Mouse (Mus musculus) embryo, embryonic 11 days (tissue): Measurements from ENCODE around the gene Fndc5.
A peak's percentile ranks its signal among the peaks of the same experiment; 100 is the strongest.

Experiments
- DNase-seq: peaks from one replicate; pipeline ENCODE4 v3.0.0-alpha.2; 2015

Gene Fndc5

DNA sequence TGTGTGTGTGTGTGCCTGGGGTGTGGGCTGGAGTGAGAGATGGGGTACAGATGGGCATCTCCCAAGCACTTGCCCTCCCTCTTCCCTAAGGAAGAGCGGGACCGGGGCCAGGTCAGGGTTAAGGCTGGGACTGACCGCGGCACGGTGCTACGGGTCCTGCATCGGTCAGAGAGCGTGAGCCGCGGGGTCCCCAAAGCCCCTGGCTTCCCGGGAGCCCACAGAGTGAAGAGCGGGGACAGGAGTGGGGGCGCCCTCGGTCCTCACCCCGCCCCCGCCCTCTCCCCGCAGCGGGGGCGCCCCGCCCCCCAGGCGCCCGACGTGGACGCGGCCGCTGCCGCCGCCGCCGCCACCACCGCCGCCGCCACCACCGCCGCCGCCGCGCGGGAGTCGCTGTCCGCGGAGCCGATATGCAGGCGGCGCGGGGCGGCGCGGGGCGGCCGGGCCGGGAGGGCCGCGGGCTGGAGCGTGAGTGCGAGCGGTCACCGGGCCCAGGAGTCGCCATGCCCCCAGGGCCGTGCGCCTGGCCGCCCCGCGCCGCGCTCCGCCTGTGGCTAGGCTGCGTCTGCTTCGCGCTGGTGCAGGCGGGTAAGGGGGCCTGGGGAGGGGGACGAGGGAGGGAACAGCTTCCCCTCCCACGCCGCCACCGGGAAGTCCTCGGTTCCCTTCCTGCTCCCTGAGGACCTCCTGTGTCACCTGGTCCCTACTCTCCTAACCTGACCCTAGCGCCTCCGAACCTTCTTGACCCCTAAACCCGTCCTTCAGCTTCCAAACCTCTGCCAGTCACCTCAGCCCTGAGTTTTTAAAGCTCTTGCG, at the start of gene Fndc5:
Gene Fndc5, plus strand, starts transcription at position 421 of the 813 bp plus-strand sequence.
- DNase-seq: peak; percentile 56

DNA sequence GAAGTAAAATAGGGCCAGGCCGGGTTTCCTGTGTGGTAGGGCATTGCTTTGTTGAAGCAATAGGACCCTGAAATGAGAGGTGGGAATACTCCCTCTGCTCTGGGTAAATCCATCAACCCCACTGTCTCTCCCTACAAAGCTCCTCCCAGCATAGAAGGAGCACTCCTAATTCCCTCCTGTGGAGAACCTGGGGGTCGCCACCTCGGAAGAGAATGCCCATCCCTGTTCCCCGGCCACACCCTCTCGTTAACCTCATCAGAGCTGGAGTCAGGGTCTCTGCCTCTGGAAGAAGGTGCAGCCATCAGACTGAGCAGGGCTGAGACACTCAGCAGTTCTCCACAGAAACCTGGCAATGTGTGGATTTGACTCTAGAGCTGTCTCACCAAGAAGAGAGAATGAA, 48.9 kb upstream of the Fndc5 start:
- no peak for DNase-seq

DNA sequence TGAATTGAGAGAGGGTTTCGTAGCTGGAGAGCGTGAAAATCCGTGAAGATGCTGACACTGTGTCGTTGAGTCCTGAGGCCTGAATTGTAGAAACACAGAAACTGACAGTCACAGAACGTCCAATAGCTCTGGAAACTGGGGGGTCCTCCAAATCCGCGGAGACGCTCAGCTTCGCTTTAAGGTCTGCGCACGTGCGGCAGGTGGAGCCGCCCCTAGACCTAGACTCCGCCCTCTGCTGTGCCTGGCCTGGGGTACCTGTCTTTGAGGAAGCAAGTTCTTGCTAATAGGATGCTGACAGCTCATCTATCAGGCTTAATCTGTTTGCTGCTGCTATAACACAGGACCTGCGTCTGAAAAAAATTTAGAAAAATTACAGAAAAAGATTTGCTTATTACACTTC, 41.5 kb upstream of the Fndc5 start:
- no peak for DNase-seq

DNA sequence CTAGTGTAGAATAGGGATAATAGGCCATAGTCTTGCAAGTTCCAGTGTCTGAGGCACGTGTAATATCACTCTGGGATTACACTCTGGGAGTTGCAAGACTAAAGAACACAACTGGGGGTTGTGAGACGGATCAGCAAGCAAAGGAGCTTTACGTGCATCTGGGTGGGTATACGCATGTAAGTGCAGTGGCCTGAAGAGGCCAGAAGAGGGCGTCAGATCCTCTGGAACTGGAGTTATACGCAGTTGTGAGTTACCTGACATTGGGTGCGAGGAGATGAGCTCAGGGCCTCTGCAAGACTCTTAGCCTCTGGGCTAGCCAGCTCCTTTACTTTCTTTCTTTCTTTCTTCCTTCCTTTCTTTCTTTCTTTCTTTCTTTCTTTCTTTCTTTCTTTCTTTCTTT, 39.8 kb upstream of the Fndc5 start:
- DNase-seq: no peak

DNA sequence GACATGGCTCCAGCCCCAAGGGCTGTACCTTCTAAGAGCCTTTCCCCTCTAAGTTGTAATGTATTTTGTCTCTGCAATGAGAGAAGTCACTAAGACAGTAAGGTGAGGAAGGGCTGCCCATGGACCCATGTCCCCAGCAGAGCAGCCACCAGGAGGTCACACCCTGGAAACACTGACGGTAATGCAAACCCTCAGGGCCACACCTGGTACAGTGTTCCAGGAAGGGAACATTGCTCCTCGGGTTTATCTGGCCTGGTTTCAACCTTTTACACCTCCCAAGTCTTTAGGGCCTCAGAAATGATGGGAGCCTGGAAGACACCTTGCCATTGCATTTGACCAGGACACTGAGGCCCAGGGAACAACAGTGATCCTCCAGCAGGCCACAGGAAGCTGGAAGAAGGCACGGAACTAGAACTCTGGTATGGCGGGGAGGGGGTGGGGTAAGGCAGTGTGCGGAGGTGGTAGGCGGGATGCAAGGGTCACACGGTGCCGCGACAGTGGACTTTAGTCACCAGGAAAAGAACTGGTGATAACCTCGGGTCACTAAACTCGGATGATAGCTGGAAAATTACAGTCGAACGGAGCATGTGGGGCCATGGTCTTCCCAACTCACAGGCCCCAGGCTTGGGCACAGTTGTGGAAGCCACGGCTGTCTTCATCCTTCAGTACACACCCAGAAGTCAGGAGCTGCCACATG, 34.5 kb upstream of the Fndc5 start:
- no peak for DNase-seq

DNA sequence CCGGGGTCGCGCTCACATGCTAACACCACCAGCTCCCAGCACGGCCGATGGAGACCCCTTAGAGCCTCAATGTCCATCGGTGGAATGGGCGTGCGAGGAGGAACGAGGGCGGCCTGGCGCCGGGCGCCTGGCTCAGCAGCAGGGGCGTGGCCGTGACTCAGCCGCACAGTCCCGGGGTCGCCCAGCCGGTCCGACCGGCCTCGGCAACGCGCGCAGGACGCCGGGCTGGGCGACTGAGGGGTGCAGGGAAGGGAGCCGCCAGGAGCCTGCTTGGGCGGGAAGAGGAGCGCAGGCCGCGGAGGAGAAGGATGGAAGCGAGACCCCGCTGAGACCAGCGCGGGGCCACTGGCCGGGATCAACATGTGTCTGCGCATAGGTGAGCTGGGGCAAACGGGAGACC, 31.4 kb upstream of the Fndc5 start, which contains the start of gene Tmem54:
Gene Tmem54, plus strand, starts transcription at position 193 of the 400 bp plus-strand sequence.
- DNase-seq: peak; percentile 52

DNA sequence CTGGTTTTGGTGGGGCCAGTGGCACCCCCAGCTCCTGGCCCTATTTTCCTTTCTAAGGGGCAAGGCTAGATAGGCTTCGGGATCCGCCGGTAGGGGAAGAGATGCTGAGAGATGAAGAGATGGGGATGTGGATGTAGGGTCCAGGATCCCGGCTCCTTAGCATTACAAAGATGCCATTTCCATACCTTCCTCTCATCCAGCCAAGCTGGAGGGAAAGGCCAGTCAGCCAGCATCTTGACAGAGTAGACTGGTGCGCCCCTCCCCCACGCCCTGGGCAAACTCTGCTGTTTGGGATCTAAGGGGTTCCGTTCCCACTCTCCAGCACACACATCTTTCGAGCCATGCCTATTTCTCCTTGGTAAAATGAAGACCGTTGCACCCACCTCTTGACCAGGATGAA, 30.7 kb upstream of the Fndc5 start:
- DNase-seq: no peak

DNA sequence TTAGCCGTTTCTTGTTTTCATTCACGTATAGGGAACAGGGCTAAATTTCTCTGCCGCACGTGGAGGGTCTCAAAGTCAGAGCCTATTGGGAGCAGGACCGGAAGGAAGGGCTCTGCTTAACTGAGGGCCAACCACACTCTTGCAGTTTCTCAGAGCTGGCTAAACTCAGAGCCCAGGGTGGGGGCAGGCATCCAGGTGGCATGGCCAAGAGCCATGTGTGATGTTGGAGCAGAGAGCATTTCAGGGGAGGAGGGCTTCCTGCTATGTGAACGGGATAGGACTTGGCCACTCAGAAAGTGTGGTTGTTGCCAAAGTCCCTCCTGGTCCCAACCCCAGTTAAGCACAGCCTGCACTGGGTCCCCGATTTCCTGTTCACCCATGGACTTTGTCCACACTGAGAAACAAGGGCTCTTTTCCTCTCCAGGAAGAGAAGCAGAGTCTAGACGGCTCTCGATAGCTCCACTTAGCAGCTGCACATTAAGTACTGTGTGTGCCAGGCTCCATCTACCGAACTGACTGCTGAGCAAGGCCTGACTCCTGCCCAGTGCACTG, 29.4 kb upstream of the Fndc5 start:
- no peak for DNase-seq

DNA sequence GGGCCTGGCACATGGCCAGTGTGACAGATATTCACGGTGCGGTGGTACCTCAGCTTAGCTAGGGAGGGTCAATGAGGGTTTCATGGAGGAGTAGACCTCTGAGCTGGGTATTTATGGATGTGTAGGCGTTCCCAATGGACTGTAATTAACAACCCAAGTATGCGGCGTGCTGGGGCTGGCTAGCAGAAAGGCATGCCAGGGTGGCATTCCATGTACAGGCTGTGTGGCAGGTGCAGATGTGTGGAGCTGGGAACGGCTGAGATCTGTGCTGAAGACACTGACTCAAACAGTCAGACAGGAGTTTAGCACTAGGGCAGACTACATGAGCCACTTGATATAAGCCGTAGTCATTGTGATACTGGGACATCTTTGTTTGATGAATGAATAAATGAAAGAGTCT, 28.2 kb upstream of the Fndc5 start:
- DNase-seq: no peak

DNA sequence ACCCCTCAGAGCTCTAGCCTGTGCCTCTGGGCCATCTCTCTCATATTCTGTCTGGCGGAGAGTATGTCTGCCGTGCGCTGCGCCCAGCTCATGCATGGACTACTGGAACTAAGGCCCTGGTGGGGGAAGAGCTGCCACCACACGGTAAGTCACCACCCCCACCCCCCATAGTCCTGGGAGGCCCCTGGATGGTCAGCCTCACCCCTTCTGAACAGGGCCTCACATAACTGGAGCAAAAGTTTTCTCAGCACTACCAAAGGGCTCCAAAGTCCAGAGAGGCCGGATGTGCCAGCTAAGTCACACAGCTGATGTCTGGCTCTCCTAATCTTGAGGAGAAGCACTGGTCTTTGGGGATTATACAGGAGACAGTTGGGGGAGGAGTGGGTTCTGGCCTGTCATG, 26.0 kb upstream of the Fndc5 start:
- no peak for DNase-seq

DNA sequence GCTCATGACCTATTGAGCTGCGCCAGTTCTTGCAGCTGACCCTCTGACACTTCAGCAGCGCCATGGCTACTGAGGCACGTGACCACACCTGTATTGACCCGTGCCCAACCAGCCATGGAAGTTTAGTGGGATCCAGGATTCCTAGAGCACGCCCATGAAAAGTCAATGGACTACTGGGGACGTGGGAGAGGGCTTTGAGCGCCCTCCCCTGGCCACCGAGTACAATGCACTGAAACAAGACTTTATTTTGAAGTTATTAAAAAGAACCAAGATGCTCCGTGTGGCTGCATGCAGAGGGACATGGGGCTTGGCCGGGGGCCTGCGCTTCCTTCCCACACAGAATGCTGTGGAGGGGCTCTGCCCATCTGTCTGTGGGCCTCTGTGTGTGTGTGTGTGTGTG, 25.4 kb upstream of the Fndc5 start:
- no peak for DNase-seq

DNA sequence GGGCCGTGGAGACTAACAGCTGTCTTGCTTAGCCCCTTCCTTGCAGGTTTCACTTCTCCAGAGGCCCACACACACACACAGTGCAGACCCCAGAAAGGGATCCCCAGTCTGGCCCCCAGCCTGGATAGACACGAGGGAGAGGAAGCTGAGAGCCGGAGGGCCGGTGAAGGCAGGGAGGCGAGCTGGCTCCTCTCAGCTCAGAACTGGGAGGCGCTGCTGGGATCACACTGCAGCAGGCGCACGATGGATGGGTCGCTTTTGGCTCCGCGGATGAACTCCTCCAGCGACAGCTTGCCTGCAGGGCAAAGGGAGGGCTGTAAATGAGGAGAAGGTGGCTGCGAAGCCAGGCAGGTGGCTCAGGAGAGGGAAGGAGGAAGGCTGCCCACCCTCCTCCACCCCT, 24.6 kb upstream of the Fndc5 start:
- no peak for DNase-seq

DNA sequence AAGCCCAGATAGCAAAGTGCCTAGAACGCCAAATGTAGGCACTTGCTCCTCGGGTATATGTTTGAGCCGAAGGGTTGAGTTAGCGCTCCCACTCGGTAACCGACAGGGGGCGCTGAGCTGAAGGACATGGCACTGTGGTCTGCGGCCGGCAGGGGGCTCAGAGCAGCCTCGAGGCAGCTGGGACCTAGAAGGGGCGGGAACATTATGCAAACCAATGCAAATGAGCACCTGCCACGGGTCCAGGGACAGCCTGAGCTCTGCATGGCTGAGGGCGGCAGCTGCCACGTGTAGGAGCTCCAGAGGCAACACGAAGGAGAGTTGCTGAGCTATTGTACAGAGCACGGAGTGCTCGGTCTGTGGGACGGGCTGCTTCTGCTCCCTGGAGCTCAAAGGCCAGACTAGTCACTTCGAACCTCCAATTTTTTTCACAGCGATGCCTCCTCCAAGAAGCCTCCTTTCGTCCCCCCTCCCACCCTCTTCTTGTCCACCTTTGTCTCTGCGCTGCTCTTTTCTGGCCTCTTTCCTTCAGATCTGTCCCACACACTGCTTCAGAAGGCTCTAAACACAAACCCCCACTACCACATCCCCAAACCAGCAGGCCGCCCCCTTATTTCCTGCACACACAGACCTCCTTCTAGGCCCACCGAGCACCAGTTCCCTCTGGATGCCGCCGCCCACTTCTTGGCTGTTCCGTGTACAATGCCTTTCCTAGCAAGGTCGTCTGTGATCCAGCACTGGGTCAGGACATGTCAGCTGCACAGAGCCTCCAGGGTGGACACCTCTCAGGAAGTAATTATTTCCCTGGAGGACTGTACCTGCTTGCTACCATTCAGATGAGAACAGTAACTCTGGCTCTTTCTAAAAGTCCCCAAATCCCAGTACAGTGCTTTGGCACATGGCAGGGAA, 23.5 kb upstream of the Fndc5 start:
- DNase-seq: peak; percentile 90

DNA sequence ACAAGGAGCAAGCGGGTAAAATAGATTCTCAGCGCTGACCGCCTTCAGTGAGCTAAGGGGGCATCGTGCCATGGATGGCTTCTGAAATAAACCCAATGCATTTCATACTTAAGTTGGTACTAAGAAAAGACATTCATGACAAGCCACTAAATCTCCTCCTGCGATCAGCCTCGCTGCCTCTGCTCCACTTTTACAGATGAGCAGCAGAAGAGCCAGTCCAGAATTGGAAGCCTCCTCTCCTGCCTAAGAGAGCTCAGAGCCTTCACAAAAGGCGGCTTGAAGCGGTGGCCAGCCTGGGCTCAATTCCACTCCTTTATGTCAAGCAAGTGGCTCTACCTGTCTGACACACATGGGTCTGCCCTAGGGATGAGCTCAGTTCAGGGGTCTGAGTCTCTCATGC, 20.1 kb upstream of the Fndc5 start:
- no peak for DNase-seq

DNA sequence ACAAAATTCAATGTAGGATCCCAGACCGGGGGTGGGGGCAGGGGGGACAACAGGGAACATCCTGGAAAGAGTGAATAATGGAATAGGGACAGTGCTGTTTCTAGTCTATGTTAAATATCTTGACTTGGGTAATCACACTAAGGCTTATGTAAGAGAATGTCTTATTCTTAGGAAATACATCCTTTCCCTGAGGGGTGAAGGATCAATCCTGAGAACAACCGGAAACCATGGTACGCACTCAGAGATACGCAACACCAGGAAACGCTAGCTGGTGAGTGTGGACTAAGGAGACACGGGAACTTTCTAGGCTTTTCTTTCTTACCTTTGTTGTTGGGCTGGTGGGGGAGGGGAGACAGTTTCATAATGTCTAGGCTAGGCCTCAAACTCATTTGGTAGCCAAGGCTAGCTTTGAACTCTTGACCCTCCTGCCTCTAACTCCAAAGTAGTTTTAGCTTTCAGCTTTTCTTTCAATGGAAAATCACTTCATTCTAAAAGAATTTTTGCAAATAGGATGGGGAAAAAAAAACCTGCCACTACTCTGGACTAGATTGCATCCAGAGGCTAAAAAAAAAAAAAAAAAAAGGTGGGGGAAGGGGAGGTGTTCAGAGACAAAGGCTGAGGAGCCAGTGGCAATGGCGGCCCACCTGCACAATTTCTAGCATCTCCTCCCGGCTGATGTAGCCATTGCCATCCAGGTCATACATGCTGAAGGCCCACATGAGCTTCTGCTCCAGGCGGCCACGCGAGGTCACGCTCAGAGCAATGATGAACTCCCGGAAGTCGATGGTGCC, 18.9 kb upstream of the Fndc5 start:
- no peak for DNase-seq

DNA sequence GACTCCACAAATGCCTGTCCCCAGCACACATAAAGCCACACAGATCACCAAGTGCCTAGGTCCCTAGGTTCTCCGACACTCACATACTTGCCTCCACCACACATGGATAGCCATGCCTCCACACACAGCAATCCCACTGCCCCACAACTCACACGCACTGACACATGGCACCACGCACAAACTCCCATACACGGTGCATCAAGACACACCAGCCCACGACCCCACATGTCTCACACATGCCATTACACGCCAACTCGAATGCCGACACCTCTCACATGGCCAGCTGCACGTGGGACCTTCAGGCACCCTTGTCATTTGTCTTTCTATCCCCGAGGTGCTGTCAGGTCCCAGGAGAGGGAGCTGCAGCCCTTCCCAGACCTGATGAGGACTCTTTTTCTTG, 17.1 kb upstream of the Fndc5 start:
- DNase-seq: no peak

DNA sequence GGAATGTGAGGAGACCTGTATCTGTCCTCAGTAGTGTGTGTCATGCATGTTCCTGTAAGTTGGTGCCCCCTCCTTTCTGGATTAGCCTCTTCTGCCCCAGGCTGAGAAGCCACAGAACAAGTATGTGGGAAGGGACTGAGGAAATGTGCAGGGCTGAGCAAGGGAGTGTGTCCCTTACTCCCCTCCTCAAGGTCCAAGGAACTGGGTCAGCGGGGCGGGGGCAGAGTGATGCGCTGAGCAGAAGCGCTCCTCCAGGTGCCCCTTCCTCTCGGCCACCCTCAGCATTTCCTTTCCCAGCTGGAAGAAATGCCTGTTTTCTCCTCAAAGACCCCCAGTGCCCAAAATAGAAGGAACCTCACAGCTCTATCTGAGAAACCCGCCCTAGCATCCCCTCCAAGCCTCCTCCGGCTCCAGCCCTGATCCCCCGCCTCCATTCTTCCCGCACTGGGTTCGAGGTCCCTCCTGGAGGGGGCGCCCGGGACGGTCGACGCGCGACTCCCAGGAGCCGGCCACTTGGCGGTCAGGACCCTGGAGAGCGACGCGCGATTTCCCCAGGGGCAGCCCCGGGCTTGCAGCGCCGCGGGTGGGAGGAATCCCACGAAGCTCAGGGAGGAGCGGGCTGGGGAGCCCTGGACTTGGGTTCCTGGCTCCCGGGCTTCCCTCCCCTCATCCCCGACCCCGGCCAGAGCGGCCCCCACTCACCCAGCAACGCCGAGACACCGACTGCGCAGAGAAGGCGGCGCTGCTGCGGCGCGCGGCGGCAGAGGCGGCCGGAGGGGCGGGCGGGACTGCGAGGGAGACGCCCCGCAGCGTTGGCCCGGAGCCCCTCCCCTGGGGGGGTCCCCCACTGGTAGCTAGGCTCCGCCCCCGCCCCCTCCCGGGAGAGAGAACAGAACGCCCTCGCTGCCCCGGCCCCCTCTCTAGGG, 16.0 kb upstream of the Fndc5 start:
- peak; percentile 84 for DNase-seq

DNA sequence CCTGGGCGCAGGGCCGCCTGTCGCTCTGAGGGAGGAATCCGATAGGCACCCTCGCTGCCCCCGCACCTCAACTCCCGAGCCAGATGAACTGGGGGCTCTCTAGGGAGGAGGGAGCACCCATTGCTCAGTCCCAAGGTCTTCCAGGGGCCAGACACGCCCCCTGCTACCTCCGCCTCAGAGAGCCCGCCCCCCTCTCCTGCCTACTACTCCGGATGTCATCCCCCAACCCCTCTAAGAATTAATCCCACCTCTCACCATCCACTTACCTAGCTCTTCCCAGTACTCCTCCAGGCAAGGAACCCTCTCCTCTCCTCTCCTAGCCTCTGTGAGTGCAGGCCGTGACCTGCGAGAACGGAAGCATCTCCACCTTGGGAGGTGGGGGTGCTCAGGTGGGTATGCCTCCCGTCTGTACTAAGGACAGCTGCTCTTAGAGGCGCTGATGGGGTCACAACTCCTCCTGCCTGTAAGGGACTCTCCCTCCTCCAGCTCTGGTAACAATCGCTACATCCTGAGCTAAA, 15.2 kb upstream of the Fndc5 start, which contains the start of gene Hpca:
Gene Hpca, minus strand, starts transcription at position 468 of the 518 bp plus-strand sequence.
- no peak for DNase-seq

DNA sequence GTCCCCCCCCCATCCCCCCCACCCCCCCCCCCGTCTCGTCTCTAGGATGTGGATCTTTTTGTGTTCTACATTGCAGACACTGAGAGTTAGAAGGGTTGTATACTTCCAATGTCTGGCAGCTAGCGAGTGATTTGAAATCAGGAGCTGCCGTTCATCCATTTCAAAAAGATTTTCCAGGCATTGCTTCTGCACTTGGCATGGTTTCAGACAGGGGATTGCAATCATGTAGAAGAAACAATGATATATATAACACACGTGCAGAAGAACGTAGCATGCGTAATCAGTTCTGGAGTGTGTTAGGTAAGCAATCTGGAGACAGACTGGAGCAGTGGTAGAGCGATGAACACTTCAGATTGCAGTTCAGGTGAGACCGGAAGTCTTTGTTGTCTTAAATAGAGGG, 14.7 kb upstream of the Fndc5 start:
- DNase-seq: no peak

DNA sequence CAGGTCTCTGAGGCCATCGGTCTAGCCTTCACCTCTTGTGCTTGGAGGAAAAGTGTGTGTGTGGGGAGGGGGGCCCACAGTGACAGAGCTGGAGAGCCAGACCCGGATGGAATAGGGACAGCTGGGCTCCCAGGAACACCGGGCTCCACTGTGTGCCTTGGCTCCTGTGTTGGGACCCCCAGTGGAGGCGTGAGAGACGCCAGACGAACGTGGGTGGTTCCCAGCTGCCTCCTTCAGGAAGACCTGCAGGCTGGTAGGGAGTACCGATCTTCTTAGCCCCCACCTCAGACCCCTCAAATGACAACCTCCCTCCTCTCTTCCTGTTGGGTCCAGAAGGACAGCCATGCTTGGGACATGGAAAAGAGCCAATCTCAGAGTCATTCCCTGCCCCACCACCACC, 14.1 kb upstream of the Fndc5 start:
- DNase-seq: no peak

DNA sequence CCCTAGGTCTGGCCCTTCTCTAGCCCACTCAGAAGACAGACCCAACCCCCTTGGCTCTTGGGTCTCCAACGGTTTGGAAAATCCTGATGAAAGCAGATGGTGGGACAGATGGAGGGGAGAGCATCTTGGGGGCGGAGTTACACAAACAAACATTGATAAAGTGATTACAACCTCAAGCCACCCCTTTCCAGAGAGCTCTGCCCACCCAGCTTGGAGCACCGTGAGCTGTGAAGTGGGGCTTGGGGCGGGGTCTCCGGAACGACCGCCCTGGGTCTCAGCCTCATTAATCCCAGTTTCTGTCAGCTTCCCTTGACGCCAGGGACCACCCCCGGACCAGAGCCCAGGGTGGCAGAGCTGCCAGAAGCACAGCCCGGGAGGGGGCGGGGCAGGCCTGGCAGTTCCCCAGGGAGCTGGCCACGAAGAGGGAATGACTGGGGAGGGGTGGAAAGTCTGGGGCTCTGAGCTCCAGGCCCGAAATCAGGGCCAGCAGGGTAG, 12.1 kb upstream of the Fndc5 start:
- DNase-seq: peak; percentile 35
